Mouse (Mus musculus) kidney, postnatal 10 days (tissue): ENCODE measurements around the gene Tmem131.

Source experiments
- DNase-seq: peaks from one replicate; pipeline ENCODE4 v3.0.0; 2021; ENCODE audit warnings: mixed read lengths

Tmem131 gene

DNA sequence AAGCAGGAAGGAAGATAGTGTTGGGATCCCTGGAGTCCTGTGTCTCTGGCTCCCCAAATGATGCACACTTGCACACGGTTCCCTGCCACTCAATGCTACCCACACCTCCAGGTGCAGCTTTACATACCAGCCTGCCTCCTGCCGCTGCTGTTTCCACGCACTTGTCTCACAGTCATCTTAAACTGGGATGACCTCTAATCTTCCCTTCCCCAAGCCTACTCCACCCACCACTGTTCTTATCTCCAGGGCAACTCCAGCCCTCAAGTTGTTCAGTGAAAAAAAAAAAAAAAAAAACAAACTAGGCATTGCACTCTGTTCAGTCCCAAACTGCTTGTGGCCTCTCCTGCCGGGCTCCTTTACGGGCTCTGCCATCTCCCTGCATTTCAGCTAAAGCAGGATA, at the start of gene Tmem131:
TSS of gene Tmem131 (minus strand) at position 14 of the 400 bp plus-strand sequence.
- no peak for DNase-seq

DNA sequence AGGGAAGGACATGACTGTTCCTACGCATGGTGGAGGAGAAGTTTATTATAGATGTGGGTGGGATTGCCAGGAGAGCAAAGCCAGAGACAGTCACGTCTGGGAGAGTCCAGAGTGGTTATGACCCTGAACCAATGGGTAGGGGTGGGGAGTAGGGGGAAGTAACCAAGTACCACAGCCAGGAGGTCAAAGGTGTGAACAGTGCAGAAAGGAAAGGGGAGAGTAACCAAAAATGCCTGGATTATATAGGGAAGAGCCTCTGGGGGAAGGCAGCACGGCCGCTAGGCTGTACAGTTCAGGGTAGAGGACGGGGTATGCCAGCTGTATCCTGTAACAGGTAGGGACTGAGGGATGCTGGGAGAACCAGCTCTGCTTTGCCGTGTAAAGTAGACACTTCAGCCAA, 45.1 kb upstream of the Tmem131 start:
- DNase-seq = no peak

DNA sequence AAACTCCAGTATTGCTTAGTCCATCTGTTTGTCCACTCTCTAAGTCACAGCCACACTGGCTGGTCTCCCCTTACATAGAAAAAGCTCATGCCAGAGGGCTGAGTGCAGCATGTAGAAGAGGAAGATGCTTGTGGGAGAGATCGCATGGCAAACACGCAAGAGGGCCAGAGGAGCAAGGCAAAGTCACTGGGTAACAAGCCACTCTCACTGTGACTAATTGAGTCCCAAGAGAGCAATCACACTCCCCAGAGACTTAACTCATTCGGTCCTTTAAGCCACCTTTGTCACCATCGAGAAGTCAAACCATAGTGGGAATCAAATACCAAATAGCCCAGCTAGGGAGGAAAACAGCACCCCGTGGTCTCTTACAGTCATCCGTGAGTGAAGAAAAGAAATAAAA, 44.7 kb upstream of the Tmem131 start:
- no peak for DNase-seq

DNA sequence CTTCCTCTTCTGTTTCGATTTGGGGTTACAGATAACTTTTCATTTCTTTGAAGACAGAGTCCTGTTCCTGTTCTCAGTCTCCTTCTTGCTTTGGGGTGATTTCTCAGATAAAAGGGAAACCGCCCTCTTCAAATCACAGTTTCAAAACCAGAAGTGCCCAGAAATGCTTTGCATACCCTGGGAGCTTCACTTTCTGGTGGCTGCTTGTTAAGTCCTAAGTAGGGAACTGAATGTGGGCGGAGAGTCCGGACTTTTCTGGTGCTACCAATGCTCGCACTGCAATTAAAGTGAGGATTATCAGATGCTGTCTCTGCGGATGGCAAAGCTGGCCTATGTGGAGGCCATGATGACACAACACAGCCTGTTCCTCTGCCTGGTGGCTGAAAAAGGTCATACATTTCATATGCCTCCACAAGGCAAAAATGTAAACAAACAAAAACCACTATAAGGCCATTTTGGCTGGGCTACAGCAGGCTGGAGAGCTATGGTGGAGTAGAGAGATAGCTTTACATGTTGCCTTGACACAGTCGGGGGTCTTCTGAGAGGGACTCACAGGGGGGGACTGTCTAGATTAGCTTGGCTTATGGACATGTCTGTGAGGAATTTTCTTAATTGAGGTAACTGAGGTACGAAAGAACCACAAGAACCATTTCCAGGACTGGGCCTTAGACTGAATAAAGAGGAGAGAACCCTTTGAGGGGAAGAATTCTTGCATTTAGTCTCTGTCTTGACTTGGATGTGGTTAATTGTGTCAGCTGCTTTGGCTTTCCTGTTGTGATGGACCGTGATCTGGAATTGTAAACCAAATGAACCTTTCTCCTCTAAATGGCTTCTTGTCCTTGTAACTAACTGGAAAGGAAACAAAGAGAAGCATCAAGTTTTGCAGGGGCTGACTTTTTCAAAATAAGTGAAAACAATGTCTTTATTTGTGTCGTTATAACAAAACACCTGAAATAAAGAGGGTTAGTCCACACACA, 44.0 kb upstream of the Tmem131 start:
- DNase-seq = no peak

DNA sequence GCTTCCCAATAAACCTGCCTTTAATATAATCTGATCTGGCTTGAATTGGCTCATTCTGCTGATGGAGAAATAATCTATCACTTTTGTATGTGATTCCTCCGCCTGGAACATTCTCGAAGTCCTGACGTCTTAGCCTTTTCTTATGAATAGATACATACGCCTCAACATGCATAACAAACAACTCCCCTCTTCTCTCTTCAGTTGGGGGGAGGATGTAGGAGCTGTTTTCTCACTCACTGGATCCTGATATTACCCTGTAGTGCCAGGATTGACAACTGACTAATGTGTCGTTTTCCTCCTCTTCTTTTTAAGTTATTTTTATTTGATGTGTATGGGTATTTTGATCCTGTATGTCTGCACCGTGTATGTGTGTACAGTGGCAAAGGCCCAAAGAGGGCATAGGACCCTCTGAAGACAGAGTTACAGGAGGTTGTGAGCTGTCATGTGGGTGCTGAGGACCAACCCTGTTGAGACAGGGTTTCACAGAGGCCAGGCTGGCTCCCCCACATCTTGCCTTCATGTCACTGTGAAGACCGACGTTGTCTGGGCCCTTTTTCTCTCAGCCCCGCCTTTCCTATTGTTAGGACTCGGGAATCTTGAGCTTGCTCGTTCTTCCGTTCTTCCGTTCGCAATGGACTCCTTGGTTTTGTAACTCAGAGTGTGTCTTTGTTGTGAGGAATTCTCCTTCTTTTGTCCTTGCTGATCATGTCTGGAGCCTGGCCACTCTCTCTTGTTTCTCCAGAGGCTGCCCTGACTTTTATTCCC, 43.1 kb upstream of the Tmem131 start:
- no peak for DNase-seq

DNA sequence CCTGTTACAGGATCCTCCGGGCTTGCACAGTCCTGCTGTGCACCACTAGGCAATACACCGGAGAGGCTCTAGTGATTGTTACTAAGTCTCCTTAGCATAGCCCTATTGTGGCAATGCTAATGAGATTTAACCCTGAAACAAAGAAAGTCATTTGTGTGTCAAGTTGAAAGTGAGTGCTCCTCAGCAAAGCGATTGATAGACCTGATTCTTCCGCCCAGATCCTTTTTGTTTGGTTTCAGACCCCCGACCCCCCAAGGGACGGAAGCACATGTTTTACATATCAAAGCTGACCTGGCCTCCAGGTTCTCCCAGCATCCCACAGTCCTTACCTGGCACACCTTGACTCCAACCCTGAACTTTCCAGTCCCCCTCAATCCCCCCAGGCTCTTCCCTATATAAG, 42.4 kb upstream of the Tmem131 start:
- no peak for DNase-seq

DNA sequence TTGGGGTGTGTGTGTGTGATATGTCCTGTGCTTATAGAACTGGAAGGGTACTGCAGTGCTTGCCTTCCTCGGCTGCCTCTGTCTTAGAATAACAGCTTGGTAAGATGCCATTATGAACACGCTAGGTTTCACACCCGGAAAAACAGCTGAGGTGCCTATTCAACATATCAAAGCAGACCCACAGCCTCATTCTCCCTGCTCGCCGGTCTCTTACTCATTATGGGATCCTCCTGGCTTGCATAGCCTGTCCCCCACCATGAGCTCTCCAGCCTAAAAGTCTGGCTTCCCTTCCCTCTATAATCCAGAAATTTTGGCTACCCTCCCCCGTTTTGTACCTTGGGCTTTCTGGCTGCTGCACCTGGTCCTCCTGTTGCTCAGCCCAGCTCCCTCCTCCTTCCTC, 40.9 kb upstream of the Tmem131 start:
- DNase-seq = no peak

DNA sequence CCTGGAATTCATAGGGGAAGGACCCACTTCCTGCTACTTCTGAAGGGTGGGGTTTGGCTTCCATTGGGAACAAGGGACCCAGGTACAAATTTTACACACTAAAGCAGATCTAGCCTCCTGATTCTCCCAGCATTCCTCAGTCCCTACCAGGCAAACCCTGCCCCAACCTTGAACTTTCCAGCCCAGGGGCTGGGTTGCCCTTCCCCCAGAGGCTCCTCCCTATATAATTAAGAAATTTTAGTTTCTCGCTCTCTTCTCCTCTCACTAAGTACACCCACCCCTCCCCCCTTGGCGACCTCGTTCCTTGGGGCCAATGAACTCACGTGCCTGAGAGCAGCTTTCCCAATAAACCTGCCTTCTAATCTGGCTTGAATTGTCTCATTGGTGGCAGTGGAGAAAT, 40.3 kb upstream of the Tmem131 start:
- DNase-seq = no peak

DNA sequence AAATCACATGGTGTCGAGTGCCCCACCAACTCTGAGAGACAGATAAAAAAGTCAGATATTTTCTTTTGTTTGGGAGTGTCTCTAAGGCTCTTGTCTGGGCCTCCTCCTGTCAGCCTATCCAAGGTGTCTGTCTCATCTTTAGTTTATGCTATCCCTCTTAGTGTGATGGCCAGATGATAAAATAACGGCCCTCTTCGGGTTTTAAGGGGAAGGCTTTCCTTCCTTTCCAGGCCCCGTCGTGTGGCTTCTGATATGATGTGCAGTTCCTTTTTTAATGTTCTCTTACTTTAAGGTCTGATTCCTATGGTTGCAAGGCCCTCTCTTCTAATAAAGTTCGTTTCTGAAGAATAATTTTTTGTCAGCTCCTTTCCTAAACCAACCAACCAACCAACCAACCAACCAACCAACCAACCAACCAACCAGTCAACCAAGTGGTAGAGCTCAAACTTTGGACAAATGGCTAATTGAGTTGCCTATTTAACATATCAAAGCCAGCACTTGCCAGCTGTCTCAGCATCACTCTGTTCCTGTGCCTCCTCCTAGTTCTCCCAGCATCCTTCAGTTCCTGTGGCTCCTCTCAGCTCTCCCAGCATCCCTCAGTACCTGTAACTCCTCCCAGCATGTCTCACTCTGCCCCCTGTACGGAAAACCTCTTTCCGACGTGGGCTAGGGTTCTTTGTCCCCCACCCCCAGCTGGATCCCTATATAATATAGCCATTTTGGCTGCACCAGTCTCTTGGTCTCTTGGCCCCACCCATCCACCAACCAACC, 38.9 kb upstream of the Tmem131 start:
- DNase-seq = no peak

DNA sequence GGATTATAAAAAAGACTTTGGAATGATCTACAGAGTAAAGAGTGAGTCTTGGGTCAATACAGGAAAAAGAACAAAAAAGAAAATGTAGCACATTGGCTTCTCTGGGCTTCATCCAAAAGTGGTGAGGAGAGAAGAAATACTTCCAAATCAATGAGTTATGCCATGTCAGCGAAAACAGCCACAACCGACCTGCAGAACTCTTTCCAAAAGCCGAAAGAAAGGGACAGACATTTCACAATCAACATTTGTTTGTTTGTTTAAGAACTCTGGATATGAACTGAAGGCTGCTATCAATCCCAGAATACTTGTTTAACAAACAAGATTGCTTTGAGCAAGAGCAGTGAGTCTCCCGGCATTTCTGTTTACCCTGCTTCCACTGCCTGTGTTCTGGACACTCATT, 33.3 kb upstream of the Tmem131 start:
- no peak for DNase-seq

DNA sequence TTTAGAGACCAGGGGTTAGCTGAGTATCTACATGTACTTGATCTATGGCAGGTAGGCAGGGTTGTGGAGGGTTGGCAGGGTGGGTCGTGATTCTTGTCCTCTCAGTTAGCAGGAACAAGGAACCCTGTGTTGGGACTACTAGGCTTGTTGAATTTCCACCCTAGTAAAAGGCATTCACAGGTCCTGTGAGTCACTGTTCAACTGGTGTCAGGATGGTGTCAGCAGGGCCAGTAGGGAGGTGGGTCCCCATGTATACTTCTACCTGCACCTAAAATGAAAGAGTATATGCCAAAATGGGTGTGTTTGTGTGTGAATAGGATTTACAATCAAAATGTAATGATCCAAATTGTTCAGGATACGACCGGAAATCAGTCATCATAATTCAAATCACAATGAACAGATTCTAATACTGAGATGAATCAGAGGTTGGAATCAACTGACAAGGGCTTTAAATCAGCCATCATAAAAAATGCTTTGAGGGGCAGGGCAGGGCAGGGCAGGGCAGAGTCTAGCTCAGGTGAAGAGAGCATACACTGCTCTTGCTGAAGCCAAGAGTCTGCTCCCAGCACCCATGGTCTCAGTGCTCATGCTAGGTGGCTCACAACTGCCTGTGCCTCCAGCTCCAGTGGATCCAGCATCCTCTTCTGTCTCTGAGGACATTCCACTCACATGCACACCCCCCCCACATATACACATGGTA, 27.6 kb upstream of the Tmem131 start:
- DNase-seq = no peak

DNA sequence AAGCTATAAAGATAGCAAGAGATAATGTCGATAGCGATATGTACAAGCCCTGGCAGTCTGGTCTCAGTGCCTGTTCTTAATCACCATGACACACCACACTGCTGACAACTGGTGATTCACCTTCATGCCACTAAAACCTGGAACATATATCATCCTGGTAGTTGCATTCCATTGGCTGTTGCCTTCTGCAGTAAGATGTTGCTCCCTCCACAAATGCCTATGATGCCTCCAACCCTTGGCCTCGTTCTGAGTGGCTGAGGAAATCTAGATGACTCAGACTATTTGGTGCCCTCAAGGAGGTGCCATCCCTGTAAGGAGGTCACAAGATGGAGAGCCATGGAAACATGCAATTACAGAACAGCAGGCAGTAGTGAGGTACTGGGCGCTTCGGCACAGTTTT, 22.4 kb upstream of the Tmem131 start:
- no peak for DNase-seq

DNA sequence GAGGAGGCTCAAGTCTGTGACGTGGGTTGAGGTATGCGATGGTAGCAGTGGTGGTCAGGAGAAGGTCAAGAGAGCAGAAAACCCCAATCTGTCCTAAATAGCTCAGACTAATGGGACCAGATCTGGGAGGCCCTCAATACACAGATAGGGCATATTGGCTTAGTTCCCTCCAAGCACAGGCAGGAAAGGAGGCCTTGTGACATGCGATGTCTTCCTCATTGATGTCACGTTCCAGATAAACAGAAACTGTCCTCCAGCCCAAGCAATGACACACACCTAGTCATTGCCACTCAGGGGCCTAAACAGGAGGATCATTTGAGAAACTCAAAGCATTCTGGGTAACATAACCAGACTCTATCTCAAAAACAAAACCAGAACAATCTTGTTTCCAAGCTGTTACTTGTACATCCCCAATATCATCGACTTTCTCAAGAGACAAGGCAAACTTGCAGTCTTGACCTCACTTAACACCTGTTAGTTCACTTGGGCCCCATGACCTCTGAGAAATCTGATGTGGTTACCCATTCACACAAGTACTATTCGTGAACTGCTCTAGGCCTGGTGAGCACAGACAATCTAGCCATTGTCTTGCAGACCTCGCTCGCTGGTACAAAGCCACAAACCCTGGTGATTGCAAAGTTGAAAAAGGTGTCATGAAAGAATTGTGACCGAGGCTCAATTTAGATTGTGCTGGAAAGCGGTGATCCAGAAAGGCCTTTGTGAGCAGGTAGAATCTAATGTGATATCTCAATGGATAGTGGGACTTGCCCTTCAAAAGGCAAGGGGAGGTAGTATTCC, 19.1 kb upstream of the Tmem131 start:
- no peak for DNase-seq

DNA sequence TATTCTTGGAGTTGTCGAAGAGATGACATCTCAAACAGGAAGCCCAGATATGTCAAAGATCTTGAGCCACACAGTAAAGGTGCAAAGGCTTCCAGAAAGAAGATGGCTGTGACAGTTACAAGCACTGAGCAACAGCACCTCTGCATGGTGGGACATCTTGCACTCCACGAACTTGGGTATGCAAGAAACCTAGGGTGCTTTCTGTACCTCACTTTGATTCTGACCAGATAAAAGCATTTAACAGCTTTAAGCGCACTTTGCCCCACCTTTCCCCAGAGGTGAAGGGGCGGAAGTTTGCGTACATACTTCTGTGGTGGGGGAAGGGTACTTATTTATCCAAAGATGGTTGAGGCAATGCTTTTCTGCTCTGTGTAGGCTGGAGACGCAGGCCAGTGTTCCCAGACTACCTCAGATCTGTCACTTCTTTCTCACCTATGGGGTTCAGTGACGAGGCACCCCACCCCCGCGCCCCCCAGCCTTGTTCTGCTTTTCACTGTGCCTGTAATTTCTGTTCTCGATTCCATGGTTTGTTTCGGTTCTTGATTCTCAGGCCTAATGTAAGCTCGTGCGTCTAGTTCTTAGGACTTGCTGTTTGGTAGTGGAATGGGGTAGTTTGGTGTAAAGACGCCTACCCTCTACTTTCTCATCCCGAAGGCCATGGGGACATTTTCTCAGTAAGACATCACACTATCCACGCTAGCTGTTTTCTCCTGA, 17.2 kb upstream of the Tmem131 start:
- DNase-seq = no peak

DNA sequence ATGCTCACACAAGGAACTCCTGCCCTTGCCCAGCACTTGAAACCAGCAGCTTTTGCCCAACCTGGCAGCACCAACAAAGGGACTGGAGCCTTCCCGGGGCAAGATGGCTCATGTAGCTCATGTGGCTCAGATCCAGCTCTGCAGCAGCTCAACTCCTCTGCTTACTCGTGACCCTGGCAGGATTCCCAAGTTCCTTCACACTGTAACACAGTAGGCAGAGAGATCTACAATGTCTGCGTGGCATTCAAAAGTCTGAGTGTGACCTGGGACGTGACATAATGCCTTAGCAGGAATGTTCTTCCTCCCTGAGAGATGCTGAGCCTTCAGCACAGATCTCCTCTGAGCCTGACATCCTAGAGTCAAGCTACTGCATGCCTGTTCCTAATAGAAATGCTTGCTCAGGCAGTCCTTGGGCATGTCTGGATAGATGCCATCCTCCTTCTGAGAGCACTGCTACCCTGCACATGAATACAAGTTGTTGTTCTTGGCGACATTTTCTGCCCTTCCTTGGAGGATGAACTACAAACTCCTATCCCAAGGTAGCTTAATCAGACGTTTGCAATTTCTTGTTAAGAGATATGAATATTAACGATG, 6.2 kb upstream of the Tmem131 start:
- peak; percentile 54 for DNase-seq

DNA sequence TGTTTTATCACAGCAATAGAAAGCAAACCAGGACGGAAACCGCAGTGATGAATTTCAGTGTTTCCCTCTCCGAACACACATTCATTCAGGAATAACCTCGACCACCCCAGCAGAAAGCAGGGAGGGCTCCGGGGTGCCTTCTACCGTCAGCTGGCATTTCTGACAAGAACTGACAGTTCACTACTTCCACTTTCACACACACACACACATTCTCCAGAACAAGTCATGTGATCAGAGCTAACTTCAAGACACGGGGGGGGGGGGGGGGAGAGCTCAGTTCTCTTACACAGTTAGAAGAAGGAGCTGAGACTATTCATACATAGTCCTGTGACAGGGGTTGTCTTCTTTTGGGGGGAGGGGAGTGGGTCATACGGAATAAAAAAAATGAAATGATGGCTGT, 4.0 kb upstream of the Tmem131 start:
- no peak for DNase-seq

DNA sequence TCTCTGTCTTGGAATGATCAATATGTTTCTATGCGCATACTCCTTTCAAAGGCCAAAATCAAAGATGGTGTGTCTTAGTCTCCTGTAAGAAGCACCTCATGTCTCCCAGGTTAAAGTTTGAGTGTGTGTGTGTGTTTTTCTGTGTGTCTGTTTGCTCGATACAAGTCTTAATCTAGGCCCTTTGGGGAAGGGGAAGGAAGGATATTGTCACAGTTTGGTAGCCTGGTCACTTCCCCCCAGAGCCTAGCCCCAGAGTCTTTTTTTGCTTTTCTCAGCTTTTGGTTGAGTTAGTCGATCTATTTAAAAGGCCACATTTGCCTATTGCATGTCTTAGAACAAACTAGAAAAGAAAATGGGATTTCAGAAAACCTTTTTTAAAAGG, 3.1 kb downstream of the Tmem131 start:
- no peak for DNase-seq

DNA sequence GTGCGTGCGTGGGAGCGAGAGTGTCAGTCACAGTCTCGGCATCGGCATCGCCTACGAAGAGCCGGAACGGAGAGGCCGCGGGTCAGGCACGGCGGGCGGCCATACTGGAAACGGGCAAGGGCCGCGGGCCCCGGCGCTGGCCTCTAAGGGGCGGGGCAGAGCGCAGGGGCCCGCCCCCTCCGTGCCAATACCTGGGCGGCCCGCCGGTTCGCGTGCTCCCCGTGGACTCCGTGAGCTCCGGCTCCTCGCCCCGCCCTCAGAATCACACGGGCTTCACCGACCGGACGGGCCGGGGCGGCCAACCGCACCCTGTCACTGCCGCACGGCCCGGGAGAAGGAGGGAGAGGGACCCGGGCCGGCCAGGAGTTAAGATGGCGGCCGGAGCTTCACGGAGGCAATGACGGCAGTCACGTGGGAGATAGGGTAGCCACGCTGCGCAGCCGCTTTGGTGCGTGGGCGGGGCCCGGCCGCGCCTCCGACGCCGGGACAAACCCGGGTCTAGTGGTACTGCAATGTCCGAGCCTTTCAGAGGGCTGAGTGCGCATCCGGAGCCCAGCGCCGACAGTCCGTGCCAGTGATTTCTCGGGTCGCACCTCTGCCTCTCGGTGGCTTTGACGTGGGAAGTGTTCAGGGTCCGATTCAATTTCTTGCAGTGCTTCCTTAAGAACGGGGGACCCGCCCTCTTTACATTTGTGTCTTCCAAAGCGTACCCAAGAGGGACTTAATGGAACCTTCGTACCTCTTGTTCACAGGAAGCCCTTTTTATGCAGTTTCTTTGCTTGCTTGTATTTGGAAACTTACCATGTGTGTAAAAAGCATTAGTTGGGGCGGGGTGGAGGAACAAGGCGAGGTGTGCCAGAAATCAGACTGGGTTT, 3.7 kb downstream of the Tmem131 start:
- peak; percentile 96 for DNase-seq

DNA sequence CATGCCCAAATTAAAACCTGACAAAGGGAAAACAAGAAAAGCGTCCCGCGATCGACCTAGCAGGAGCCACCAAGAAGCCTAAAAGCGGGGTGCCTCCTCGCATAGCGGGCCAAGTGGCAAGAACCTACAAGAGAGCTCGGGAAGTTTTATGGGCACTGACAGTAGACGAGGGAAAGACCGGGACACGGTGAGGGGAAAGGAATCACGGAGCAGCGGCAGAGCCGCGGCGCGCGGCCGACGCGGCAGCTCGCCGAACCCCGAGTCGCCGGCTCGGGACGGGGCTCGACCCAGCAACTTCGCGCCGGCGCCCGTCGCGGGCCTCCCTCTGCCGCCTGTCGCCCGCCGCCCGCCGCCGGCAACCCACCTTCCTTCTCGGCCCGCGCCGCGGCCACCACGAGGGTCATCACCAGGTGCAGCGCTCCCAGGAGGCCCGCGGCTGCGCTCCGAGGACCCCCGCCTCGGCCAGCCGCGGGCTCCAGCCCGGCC, 4.6 kb downstream of the Tmem131 start:
- peak; percentile 69 for DNase-seq
